ENCODE assay signal across 9 mouse cellular contexts in genomic region chr8:80991937-80992336, GRCm38 (mm10). TPM values are rescaled to one million over a fixed set of nuclear protein-coding genes. Genes with fewer than 3 reads are reported as not detected.
A peak's percentile ranks its signal among the peaks of the same experiment; 100 is the strongest.
DNase-seq lines count a peak whose midpoint lies in the region; ATAC-seq lines count a peak whose summit lies in the region.
"Had no signal": no experiment of that assay in that cellular context is flagged by ENCODE, and none has a peak within 500 bp of the region (broad histone marks: within the 10 kb centered on the region; RNA-seq: fewer than 3 reads in every experiment).

No protein-coding gene starts in this region.

- no peaks in the 10 kb centered on the region for H3K4me1 ChIP-seq in limb, embryonic 11.5 days (ENCODE audit: control insufficient read depth, insufficient read depth, low read length)
- no peaks in the 10 kb centered on the region for H3K4me1 ChIP-seq in limb, embryonic 10.5 days
- no peaks in the 10 kb centered on the region for H3K4me1 ChIP-seq in hindbrain, embryonic 12.5 days
- no peaks in the 10 kb centered on the region for H3K4me1 ChIP-seq in lung, embryonic 16.5 days (replicated peaks; ENCODE audit: control insufficient read depth, insufficient read depth, low read length)

- no peaks in the 10 kb centered on the region for H3K27me3 ChIP-seq in limb, embryonic 11.5 days (ENCODE audit: control insufficient read depth, insufficient read depth, low read length)
- H3K27me3 ChIP-seq in limb, embryonic 10.5 days (ENCODE audit: low read depth, poor library complexity, severe bottlenecking) = no peaks in the 10 kb centered on the region
- H3K27me3 ChIP-seq in hindbrain, embryonic 12.5 days = no peaks in the 10 kb centered on the region
- H3K27me3 ChIP-seq in lung, embryonic 16.5 days (ENCODE audit: control insufficient read depth, insufficient read depth, low read depth, low read length) = no peaks in the 10 kb centered on the region

- peak; percentile 34 for DNase-seq in limb, embryonic 11.5 days (ENCODE audit: low spot score)
- DNase-seq in limb, embryonic 10.5 days (ENCODE audit: low spot score) = no peak
- peak; percentile 73 for DNase-seq in embryo, embryonic 10.5 days (ENCODE audit: low spot score)
- peak; percentile 45 for DNase-seq in testis, postnatal 10 days (ENCODE audit: low spot score)
- DNase-seq in gastrocnemius, adult 8-10 months (ENCODE audit: low spot score in 2 of 2) = no peak
- DNase-seq in gastrocnemius, postnatal 36 days = no peak

- no peak overlapping the region for H3K9ac ChIP-seq in limb, embryonic 11.5 days (ENCODE audit: low read length)
- H3K9ac ChIP-seq in hindbrain, embryonic 12.5 days = no peak overlapping the region
- H3K9ac ChIP-seq in lung, embryonic 16.5 days (ENCODE audit: low read length) = no peak overlapping the region

- H3K27ac ChIP-seq in limb, embryonic 11.5 days (replicated peaks; ENCODE audit: low read depth, low read length) = no peak overlapping the region
- no peak overlapping the region for H3K27ac ChIP-seq in limb, embryonic 10.5 days
- no peak overlapping the region for H3K27ac ChIP-seq in hindbrain, embryonic 12.5 days
- no peak overlapping the region for H3K27ac ChIP-seq in lung, embryonic 16.5 days (ENCODE audit: low read length)
- H3K27ac ChIP-seq: macrophage had no signal

- intact Hi-C loops in gastrocnemius, postnatal 36 days (cut with DNase I) = loop anchor here (5.0 kb wide), 2 partner anchors 115 to 225 kb away; no protein-coding TSS in a partner anchor

- 67% methylated on average over 3 of the region's 3 CpGs for WGBS in limb, embryonic 11.5 days
- WGBS in limb, embryonic 10.5 days = 68% methylated on average over 3 of the region's 3 CpGs
- WGBS in hindbrain, embryonic 12.5 days = 52% methylated on average over 3 of the region's 3 CpGs
- WGBS in lung, embryonic 16.5 days = 44% methylated on average over 3 of the region's 3 CpGs

- H3K4me3 ChIP-seq in limb, embryonic 11.5 days (ENCODE audit: low read depth, low read length) = no peak overlapping the region
- no peak overlapping the region for H3K4me3 ChIP-seq in limb, embryonic 10.5 days
- H3K4me3 ChIP-seq in hindbrain, embryonic 12.5 days = no peak overlapping the region
- H3K4me3 ChIP-seq in lung, embryonic 16.5 days (ENCODE audit: low read length) = no peak overlapping the region

- H3K9me3 ChIP-seq in limb, embryonic 11.5 days (ENCODE audit: control insufficient read depth, low read length) = no peaks in the 10 kb centered on the region
- H3K9me3 ChIP-seq in limb, embryonic 10.5 days (replicated peaks) = no peaks in the 10 kb centered on the region
- H3K9me3 ChIP-seq in hindbrain, embryonic 12.5 days (replicated peaks) = no peaks in the 10 kb centered on the region
- no peaks in the 10 kb centered on the region for H3K9me3 ChIP-seq in lung, embryonic 16.5 days (ENCODE audit: control insufficient read depth, low read length)

- H3K4me2 ChIP-seq in limb, embryonic 11.5 days (ENCODE audit: low read depth, severe bottlenecking) = no peak overlapping the region
- H3K4me2 ChIP-seq in hindbrain, embryonic 12.5 days (replicated peaks) = no peak overlapping the region
- H3K4me2 ChIP-seq in lung, embryonic 16.5 days (ENCODE audit: low read depth, low read length) = no peak overlapping the region

- H3K36me3 ChIP-seq in limb, embryonic 11.5 days (ENCODE audit: control insufficient read depth, insufficient read depth, low read length) = peaks cover 3% of the 10 kb centered on the region; the same call in 1 of the 2 replicates
- H3K36me3 ChIP-seq in limb, embryonic 10.5 days = peaks cover 90% of the 10 kb centered on the region
- H3K36me3 ChIP-seq in hindbrain, embryonic 12.5 days = peaks cover 64% of the 10 kb centered on the region
- peaks cover 42% of the 10 kb centered on the region for H3K36me3 ChIP-seq in lung, embryonic 16.5 days (ENCODE audit: control insufficient read depth, insufficient read depth, low read length)

- ATAC-seq in limb, embryonic 11.5 days (ENCODE audit: insufficient number of reproducible peaks, low FRiP score, low TSS enrichment, low read depth) = 0 out of 2 replicates have a peak, but pooled peaks have one; percentile 68
- peak; percentile 40; the same call in 1 of the 2 replicates for ATAC-seq in hindbrain, embryonic 12.5 days (ENCODE audit: low FRiP score)
- ATAC-seq in lung, embryonic 16.5 days (ENCODE audit: low read depth) = peak; percentile 84

RNA-seq across cellular contexts. Expression of gene Usp38, which starts 22.8 kb away (rescaled TPM):
- polyA plus RNA-seq in limb, embryonic 11.5 days (2014; fragmentation: Nextera tagmentation; extraction: Ambion mirVana) = 27.2 and 27.7 TPM in 2 replicates
- polyA plus RNA-seq in limb, embryonic 10.5 days (2016; fragmentation: Nextera tagmentation; extraction: Ambion mirVana) = 23.5 and 25.2 TPM in 2 replicates
- polyA plus RNA-seq in hindbrain, embryonic 12.5 days (2016; fragmentation: Nextera tagmentation; extraction: Ambion mirVana) = 28.2 and 29.5 TPM in 2 replicates
- 16.4 and 18.1 TPM in 2 replicates for polyA plus RNA-seq in lung, embryonic 16.5 days (2015; fragmentation: Nextera tagmentation; extraction: Ambion mirVana)
- total RNA-seq in gastrocnemius, adult 8-10 months (2022) = 10 to 100 TPM; 21.2 to 23.7 (median 23.0) TPM
- total RNA-seq in gastrocnemius, postnatal 36 days (2021) = 10 to 100 TPM; 18.9 to 20.6 TPM

Comparison
In these comparisons a context has a peak if more than half of its experiments do, and no peak if none do; other contexts are left out.
1. DNase-seq: peak in limb, embryonic 11.5 days (single experiment), embryo, embryonic 10.5 days (single experiment) and testis, postnatal 10 days (single experiment); none in limb, embryonic 10.5 days (single experiment), gastrocnemius, adult 8-10 months (0 of 2) and gastrocnemius, postnatal 36 days (0 of 2).
2. Peak in every context shown above with its lines, with median percentiles within 50 percentile points of each other: ATAC-seq.